ENCODE assay signal across 13 mouse cellular contexts in genomic region chr1:161896130-161896529, GRCm38 (mm10). TPM values are rescaled to one million over a fixed set of nuclear protein-coding genes. Genes with fewer than 3 reads are reported as not detected.
DNase-seq lines count a peak whose midpoint lies in the region; ATAC-seq and TF ChIP-seq lines count a peak whose summit lies in the region.
"Had no signal": no experiment of that assay in that cellular context is flagged by ENCODE, and none has a peak within 500 bp of the region (broad histone marks: within the 10 kb centered on the region; RNA-seq: fewer than 3 reads in every experiment).

No protein-coding gene starts in this region.

- TF ChIP-seq EP300 in heart, postnatal 0 days (IDR thresholded peaks at IDR 0.05; ENCODE audit: low read depth): no peak

- no peaks in the 10 kb centered on the region for H3K9me3 ChIP-seq in heart, postnatal 0 days (replicated peaks; ENCODE audit: control insufficient read depth, low read length)
- H3K9me3 ChIP-seq in heart, embryonic 11.5 days (replicated peaks; ENCODE audit: control insufficient read depth, low read length): no peaks in the 10 kb centered on the region
- no peaks in the 10 kb centered on the region for H3K9me3 ChIP-seq in limb, embryonic 10.5 days (replicated peaks)
- H3K9me3 ChIP-seq: midbrain, embryonic 12.5 days had no signal

- peaks cover 8% of the 10 kb centered on the region for H3K4me1 ChIP-seq in heart, postnatal 0 days (ENCODE audit: control insufficient read depth, insufficient read depth)
- peaks cover 11% of the 10 kb centered on the region for H3K4me1 ChIP-seq in heart, embryonic 11.5 days (ENCODE audit: control insufficient read depth, insufficient read depth, low read length)
- peaks cover 11% of the 10 kb centered on the region for H3K4me1 ChIP-seq in spleen, adult 2 months (ENCODE audit: control insufficient read depth, insufficient read depth, insufficient read length)
- no peaks in the 10 kb centered on the region for H3K4me1 ChIP-seq in limb, embryonic 10.5 days
- H3K4me1 ChIP-seq: midbrain, embryonic 12.5 days had no signal

- TF ChIP-seq CTCF in heart, postnatal 0 days (IDR thresholded peaks at IDR 0.05; ENCODE audit: low read depth): no peak
- no peak for TF ChIP-seq CTCF in spleen, adult 2 months (IDR thresholded peaks at IDR 0.05; ENCODE audit: extremely low read depth, insufficient read depth, insufficient read length, insufficient replicate concordance)

- H3K27ac ChIP-seq in heart, postnatal 0 days (ENCODE audit: low read depth): no peak overlapping the region
- no peak overlapping the region for H3K27ac ChIP-seq in heart, embryonic 11.5 days (ENCODE audit: low read depth, low read length)
- H3K27ac ChIP-seq in spleen, adult 2 months (ENCODE audit: insufficient read depth, low read length): no peak overlapping the region
- H3K27ac ChIP-seq in limb, embryonic 10.5 days: 0 out of 2 replicates have a peak overlapping the region, but pooled peaks have one; percentile 17
- H3K27ac ChIP-seq: midbrain, embryonic 12.5 days had no signal

- no peak overlapping the region for H3K4me2 ChIP-seq in heart, postnatal 0 days (ENCODE audit: low read depth, low read length)
- no peak overlapping the region for H3K4me2 ChIP-seq in heart, embryonic 11.5 days
- H3K4me2 ChIP-seq: midbrain, embryonic 12.5 days had no signal

- no peak for ATAC-seq in heart, postnatal 0 days (ENCODE audit: insufficient read depth, low read depth)
- ATAC-seq in heart, embryonic 11.5 days (replicated peaks; ENCODE audit: insufficient number of reproducible peaks, low FRiP score, low TSS enrichment): no peak
- ATAC-seq in erythroblast, adult 5-6 weeks (replicated peaks; ENCODE audit: low FRiP score, poor library complexity, severe bottlenecking): no peak

- WGBS in heart, postnatal 0 days: 62% methylated on average over 10 of the region's 10 CpGs
- 62% methylated on average over 10 of the region's 10 CpGs for WGBS in heart, embryonic 11.5 days (ENCODE audit: insufficient replicate concordance)
- WGBS in spleen, adult 2 months: 43% methylated on average over 10 of the region's 10 CpGs
- 69% methylated on average over 10 of the region's 10 CpGs for WGBS in limb, embryonic 10.5 days

- H3K9ac ChIP-seq in heart, postnatal 0 days (replicated peaks; ENCODE audit: low read depth, low read length): no peak overlapping the region
- H3K9ac ChIP-seq in heart, embryonic 11.5 days (ENCODE audit: low read depth, low read length): no peak overlapping the region
- H3K9ac ChIP-seq: midbrain, embryonic 12.5 days had no signal

- no peaks in the 10 kb centered on the region for H3K27me3 ChIP-seq in heart, postnatal 0 days (ENCODE audit: control insufficient read depth, insufficient read depth, low read length)
- H3K27me3 ChIP-seq in heart, embryonic 11.5 days (ENCODE audit: control insufficient read depth, insufficient read depth, low read length): no peaks in the 10 kb centered on the region
- H3K27me3 ChIP-seq in spleen, adult 2 months (ENCODE audit: control insufficient read depth, insufficient read depth, low read length): no peaks in the 10 kb centered on the region
- H3K27me3 ChIP-seq in limb, embryonic 10.5 days (ENCODE audit: low read depth, poor library complexity, severe bottlenecking): no peaks in the 10 kb centered on the region
- H3K27me3 ChIP-seq: midbrain, embryonic 12.5 days had no signal

- H3K4me3 ChIP-seq in heart, postnatal 0 days (ENCODE audit: low read depth, low read length): no peak overlapping the region
- H3K4me3 ChIP-seq in heart, embryonic 11.5 days (ENCODE audit: low read depth, low read length): no peak overlapping the region
- no peak overlapping the region for H3K4me3 ChIP-seq in spleen, adult 2 months (ENCODE audit: extremely low read depth, insufficient read depth, insufficient read length)
- H3K4me3 ChIP-seq in limb, embryonic 10.5 days: no peak overlapping the region
- H3K4me3 ChIP-seq: midbrain, embryonic 12.5 days had no signal

- no peak for TF ChIP-seq POLR2A in spleen, adult 2 months (IDR thresholded peaks at IDR 0.05; ENCODE audit: low read depth, low read length)

- DNase-seq in heart, postnatal 0 days (ENCODE audit: low spot score): peak; percentile 26
- peak; percentile 48 for DNase-seq in spleen, adult 2 months (ENCODE audit: low read depth in 1 of 2, low spot score in 2 of 2)
- DNase-seq in spleen, adult 12 weeks (ENCODE audit: low spot score): no peak
- DNase-seq in limb, embryonic 10.5 days (ENCODE audit: low spot score): no peak
- peak; percentile 40 to 50 for DNase-seq in spleen, postnatal 10 days (ENCODE audit: low spot score in 2 of 2)
- no peak for DNase-seq in embryo, embryonic 11 days
- DNase-seq: adrenal gland, adult 8-10 months; cerebellum, postnatal 25 days; kidney, adult 8-10 months; thymus, adult 18-20 months had no signal

- no peaks in the 10 kb centered on the region for H3K36me3 ChIP-seq in heart, postnatal 0 days (replicated peaks; ENCODE audit: control insufficient read depth, insufficient read depth, low read length)
- no peaks in the 10 kb centered on the region for H3K36me3 ChIP-seq in heart, embryonic 11.5 days (ENCODE audit: control insufficient read depth, insufficient read depth, low read length)
- H3K36me3 ChIP-seq in spleen, adult 2 months (ENCODE audit: control insufficient read depth, insufficient read depth, low read length): no peaks in the 10 kb centered on the region
- H3K36me3 ChIP-seq in limb, embryonic 10.5 days: no peaks in the 10 kb centered on the region
- H3K36me3 ChIP-seq: midbrain, embryonic 12.5 days had no signal

RNA-seq across cellular contexts. Expression of gene Suco, which starts 19.6 kb away (rescaled TPM):
- total RNA-seq in heart, postnatal 0 days (2014; rRNA removed; ENCODE audit: low replicate concordance): 13.9 and 17.0 TPM in 2 replicates
- 7.5 and 10.0 TPM in 2 replicates for polyA plus RNA-seq in heart, postnatal 0 days (2015; fragmentation: Nextera tagmentation; extraction: Ambion mirVana)
- polyA plus RNA-seq in heart, embryonic 11.5 days (2014; fragmentation: Nextera tagmentation; extraction: Ambion mirVana): 21.6 and 26.7 TPM in 2 replicates
- polyA plus RNA-seq in spleen, adult 2 months (2012; rRNA removed): 2.5 and 3.1 TPM in 2 replicates
- polyA plus RNA-seq in limb, embryonic 10.5 days (2016; fragmentation: Nextera tagmentation; extraction: Ambion mirVana): 25.6 and 30.3 TPM in 2 replicates
- 214 and 222 TPM in 2 replicates for total RNA-seq in erythroblast, adult 5-6 weeks (2015; ENCODE audit: low replicate concordance)
- total RNA-seq in erythroblast, adult 5-6 weeks (2017; ENCODE audit: low replicate concordance): 600 and 746 TPM in 2 replicates

Comparison
In these comparisons a context has a peak if more than half of its experiments do, and no peak if none do; other contexts are left out.
1. DNase-seq: peak in heart, postnatal 0 days (single experiment), spleen, adult 2 months (2 of 2) and spleen, postnatal 10 days (2 of 2); none in spleen, adult 12 weeks (single experiment), limb, embryonic 10.5 days (single experiment) and embryo, embryonic 11 days (single experiment).